Mouse (Mus musculus) 3T3-L1 (cell line): Measurements from ENCODE around the gene Slit3.

ENCODE experiments used
- DNase-seq: peaks from one replicate; pipeline ENCODE4 v3.0.0-alpha.2; 2015; ENCODE audit warnings: low read depth, low spot score

The Slit3 gene

GRCm38 (mm10) chr11:35582591-35582990 is 461.6 kb downstream of the Slit3 start:
- no peak for DNase-seq

GRCm38 (mm10) chr11:35583633-35584032 is 462.6 kb downstream of the Slit3 start:
- DNase-seq = no peak

- DNase-seq = peak; percentile 98
Observed at GRCm38 (mm10) chr11:35587174-35587959, 466.3 kb downstream of the Slit3 start.

- peak; percentile 83 for DNase-seq
Observed at GRCm38 (mm10) chr11:35589892-35590291, 468.9 kb downstream of the Slit3 start.

GRCm38 (mm10) chr11:35593146-35594034 is 472.4 kb downstream of the Slit3 start:
- peak; percentile 9 for DNase-seq

- no peak for DNase-seq
Observed at GRCm38 (mm10) chr11:35596064-35596463, 475.0 kb downstream of the Slit3 start.

- no peak for DNase-seq
Observed at GRCm38 (mm10) chr11:35597882-35598281, 476.9 kb downstream of the Slit3 start.

- no peak for DNase-seq
Observed at GRCm38 (mm10) chr11:35598732-35599131, 477.7 kb downstream of the Slit3 start.

- DNase-seq = no peak
Observed at GRCm38 (mm10) chr11:35601652-35602240, 480.7 kb downstream of the Slit3 start.

GRCm38 (mm10) chr11:35602586-35602985 is 481.6 kb downstream of the Slit3 start:
- DNase-seq = no peak

GRCm38 (mm10) chr11:35603946-35604345 is 482.9 kb downstream of the Slit3 start:
- no peak for DNase-seq

GRCm38 (mm10) chr11:35604848-35605790 is 484.1 kb downstream of the Slit3 start:
- no peak for DNase-seq

- no peak for DNase-seq
Observed at GRCm38 (mm10) chr11:35607191-35607590, 486.2 kb downstream of the Slit3 start.

GRCm38 (mm10) chr11:35608794-35609193 is 487.8 kb downstream of the Slit3 start:
- no peak for DNase-seq

- DNase-seq = no peak
Observed at GRCm38 (mm10) chr11:35612262-35612896, 491.4 kb downstream of the Slit3 start.

GRCm38 (mm10) chr11:35614530-35614929 is 493.5 kb downstream of the Slit3 start:
- no peak for DNase-seq

GRCm38 (mm10) chr11:35619421-35619820 is 498.4 kb downstream of the Slit3 start:
- no peak for DNase-seq

- no peak for DNase-seq
Observed at GRCm38 (mm10) chr11:35622736-35623135, 501.7 kb downstream of the Slit3 start.

GRCm38 (mm10) chr11:35624515-35625270 is 503.7 kb downstream of the Slit3 start:
- no peak for DNase-seq

GRCm38 (mm10) chr11:35625576-35625975 is 504.6 kb downstream of the Slit3 start:
- no peak for DNase-seq
